ENCODE assay signal across 10 mouse cellular contexts in the genomic region with DNA sequence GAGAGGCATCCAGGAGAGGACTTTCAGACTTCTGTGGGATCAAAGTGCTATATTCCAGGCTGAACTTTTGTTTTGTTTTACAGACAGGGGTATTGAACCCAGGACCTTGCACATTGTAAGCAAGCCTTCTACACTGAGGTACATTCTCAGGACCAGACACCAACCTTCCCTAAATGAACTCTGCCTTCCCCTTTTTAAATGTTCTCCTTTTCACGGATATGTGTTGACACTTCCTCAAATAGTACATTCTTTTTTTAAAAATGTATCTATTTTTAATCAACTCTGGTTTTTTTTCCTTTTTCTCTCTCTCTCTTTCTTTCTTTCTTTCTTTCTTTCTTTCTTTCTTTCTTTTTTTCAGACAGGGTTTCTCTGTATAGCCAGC. TPM values are rescaled to one million over a fixed set of nuclear protein-coding genes. Genes with fewer than 3 reads are reported as not detected.
A peak's percentile ranks its signal among the peaks of the same experiment; 100 is the strongest.
DNase-seq lines count a peak whose midpoint lies in the region; ATAC-seq lines count a peak whose summit lies in the region.
"Had no signal": no experiment of that assay in that cellular context is flagged by ENCODE, and none has a peak within 500 bp of the region (broad histone marks: within the 10 kb centered on the region; RNA-seq: fewer than 3 reads in every experiment).

No protein-coding gene starts in this region.

- no peaks in the 10 kb centered on the region for H3K9me3 ChIP-seq in forebrain, embryonic 10.5 days
- H3K9me3 ChIP-seq in forebrain, embryonic 16.5 days (ENCODE audit: control insufficient read depth, low read length): no peaks in the 10 kb centered on the region
- H3K9me3 ChIP-seq in hindbrain, embryonic 12.5 days (replicated peaks): no peaks in the 10 kb centered on the region

- no peaks in the 10 kb centered on the region for H3K36me3 ChIP-seq in forebrain, embryonic 10.5 days (replicated peaks)
- no peaks in the 10 kb centered on the region for H3K36me3 ChIP-seq in forebrain, embryonic 16.5 days (ENCODE audit: control insufficient read depth, insufficient read depth)
- H3K36me3 ChIP-seq in hindbrain, embryonic 12.5 days: no peaks in the 10 kb centered on the region

- no peak for DNase-seq in forebrain, embryonic 10.5 days (ENCODE audit: extremely low spot score, low spot score)
- DNase-seq in 416B (ENCODE audit: low read depth): peak; percentile 39
- no peak for DNase-seq in urinary bladder, postnatal 25 days (ENCODE audit: low spot score)
- DNase-seq in left cerebral cortex, postnatal 10 days (ENCODE audit: extremely low spot score in 1 of 2, low spot score in 2 of 2): no peak
- DNase-seq in layer of hippocampus, postnatal 10 days (ENCODE audit: low spot score in 2 of 2): no peak
- DNase-seq: cerebellum, adult 8-10 months; gastrocnemius, postnatal 25 days had no signal

- peak overlapping the region; percentile 23; the same call in 1 of the 2 replicates for H3K4me3 ChIP-seq in forebrain, embryonic 10.5 days
- no peak overlapping the region for H3K4me3 ChIP-seq in forebrain, embryonic 16.5 days (replicated peaks; ENCODE audit: low read length)
- 0 out of 2 replicates have a peak overlapping the region, but pooled peaks have one; percentile 10 for H3K4me3 ChIP-seq in hindbrain, embryonic 12.5 days

- ATAC-seq in forebrain, embryonic 16.5 days: no peak
- no peak for ATAC-seq in hindbrain, embryonic 12.5 days (ENCODE audit: low FRiP score)
- peak; percentile 82 for ATAC-seq in megakaryocyte, adult 5-6 weeks (ENCODE audit: poor library complexity, severe bottlenecking)

- H3K4me2 ChIP-seq in forebrain, embryonic 16.5 days (ENCODE audit: low read length): no peak overlapping the region
- H3K4me2 ChIP-seq in hindbrain, embryonic 12.5 days (replicated peaks): peak overlapping the region; percentile 37

- peaks cover 14% of the 10 kb centered on the region for H3K4me1 ChIP-seq in forebrain, embryonic 10.5 days
- peaks cover 9% of the 10 kb centered on the region; the same call in 1 of the 2 replicates for H3K4me1 ChIP-seq in forebrain, embryonic 16.5 days (replicated peaks; ENCODE audit: control insufficient read depth, insufficient read depth, low read length)
- peaks cover 9% of the 10 kb centered on the region for H3K4me1 ChIP-seq in hindbrain, embryonic 12.5 days

- peak overlapping the region; percentile 56; the same call in 1 of the 2 replicates for H3K27ac ChIP-seq in forebrain, embryonic 10.5 days
- H3K27ac ChIP-seq in forebrain, embryonic 16.5 days (ENCODE audit: low read length): no peak overlapping the region
- no peak overlapping the region for H3K27ac ChIP-seq in hindbrain, embryonic 12.5 days

- 0 out of 2 replicates have a peak, but pooled peaks cover 5% of the 10 kb centered on the region for H3K27me3 ChIP-seq in forebrain, embryonic 10.5 days (ENCODE audit: poor library complexity, severe bottlenecking)
- no peaks in the 10 kb centered on the region for H3K27me3 ChIP-seq in forebrain, embryonic 16.5 days (replicated peaks; ENCODE audit: control insufficient read depth, insufficient read depth, low read length)
- no peaks in the 10 kb centered on the region for H3K27me3 ChIP-seq in hindbrain, embryonic 12.5 days

- no peak overlapping the region for H3K9ac ChIP-seq in forebrain, embryonic 16.5 days (replicated peaks; ENCODE audit: low read depth, low read length)
- peak overlapping the region; percentile 42; the same call in 1 of the 2 replicates for H3K9ac ChIP-seq in hindbrain, embryonic 12.5 days

- 61% methylated on average over 1 of the region's 1 CpGs for WGBS in forebrain, embryonic 10.5 days
- WGBS in forebrain, embryonic 16.5 days: 67% methylated on average over 1 of the region's 1 CpGs
- WGBS in hindbrain, embryonic 12.5 days: 74% methylated on average over 1 of the region's 1 CpGs

- intact Hi-C loops in left cerebral cortex, postnatal 10 days (cut with DNase I): no loop called here

RNA-seq across cellular contexts. Expression of a gene that starts 32.1 kb away (rescaled TPM):
- polyA plus RNA-seq in forebrain, embryonic 10.5 days (2016; fragmentation: Nextera tagmentation; extraction: Ambion mirVana): 65.7 and 68.8 TPM in 2 replicates
- 111 and 113 TPM in 2 replicates for polyA plus RNA-seq in forebrain, embryonic 16.5 days (2015; fragmentation: Nextera tagmentation; extraction: Ambion mirVana)
- polyA plus RNA-seq in hindbrain, embryonic 12.5 days (2016; fragmentation: Nextera tagmentation; extraction: Ambion mirVana): 102 and 107 TPM in 2 replicates
- 13.5 and 19.3 TPM in 2 replicates for total RNA-seq in megakaryocyte, adult 5-6 weeks (2015)
- 15.8 and 22.2 TPM in 2 replicates for total RNA-seq in megakaryocyte, adult 5-6 weeks (2017)
- 100 to 1,000 TPM; 240 to 244 TPM for total RNA-seq in left cerebral cortex, postnatal 10 days (2021)
- 100 to 1,000 TPM; 177 to 197 TPM for total RNA-seq in layer of hippocampus, postnatal 10 days (2021)

RNA-seq across cellular contexts. Expression of a gene that starts 40.3 kb away (rescaled TPM):
- 30.4 and 30.9 TPM in 2 replicates for polyA plus RNA-seq in forebrain, embryonic 10.5 days (2016; fragmentation: Nextera tagmentation; extraction: Ambion mirVana)
- 5.0 and 5.7 TPM in 2 replicates for polyA plus RNA-seq in forebrain, embryonic 16.5 days (2015; fragmentation: Nextera tagmentation; extraction: Ambion mirVana)
- 12.3 and 14.7 TPM in 2 replicates for polyA plus RNA-seq in hindbrain, embryonic 12.5 days (2016; fragmentation: Nextera tagmentation; extraction: Ambion mirVana)
- total RNA-seq in megakaryocyte, adult 5-6 weeks (2015): not detected in 2 replicates
- total RNA-seq in megakaryocyte, adult 5-6 weeks (2017): not detected in 2 replicates
- total RNA-seq in left cerebral cortex, postnatal 10 days (2021): 1 to 10 TPM; 5.4 to 7.0 TPM
- total RNA-seq in layer of hippocampus, postnatal 10 days (2021): 1 to 10 TPM; 6.8 to 7.7 TPM
- total RNA-seq: gastrocnemius, postnatal 25 days had no signal

Comparison
In these comparisons a context has a peak if more than half of its experiments do, and no peak if none do; other contexts are left out.
1. RNA of a gene that starts 32.1 kb away (total RNA-seq): 240 to 244 TPM in left cerebral cortex, postnatal 10 days and 177 to 197 TPM in layer of hippocampus, postnatal 10 days; 13.5 to 22.2 TPM in megakaryocyte, adult 5-6 weeks; every median in the first group is over 4 times any median in the second.
2. RNA of a gene that starts 40.3 kb away (total RNA-seq): 6.8 to 7.7 TPM in layer of hippocampus, postnatal 10 days and 5.4 to 7.0 TPM in left cerebral cortex, postnatal 10 days; not detected in megakaryocyte, adult 5-6 weeks; every median in the first group is over 4 times any median in the second.